Mouse (Mus musculus) hindbrain, embryonic 16.5 days (tissue): ENCODE measurements around the gene Cfap298. TPM values are rescaled to one million over a fixed set of nuclear protein-coding genes. Genes with fewer than 3 reads are reported as not detected.

Experiments used
- ATAC-seq: fragments of 200-750 bp; cut with Nextera tagmentation; 2 replicates; pipeline ENCODE4 v1.8.0; 2017; ENCODE audit warnings: moderate TSS enrichment, moderate library complexity
- H3K27ac ChIP-seq: fragments of 300-500 bp; sonication (generic); 2 replicates; pipeline ENCODE4 v1.5.1; 2014; ENCODE audit warnings: low read depth, mild to moderate bottlenecking, control low read depth, low read length, moderate library complexity
- H3K27me3 ChIP-seq: fragments of 300-500 bp; sonication (generic); replicated peaks from 2 replicates; pipeline ENCODE4 v1.6.1; 2014; ENCODE audit warnings: low read length; ENCODE audit not compliant: control insufficient read depth, insufficient read depth
- H3K36me3 ChIP-seq: fragments of 300-500 bp; sonication (generic); 2 replicates; pipeline ENCODE4 v1.6.1; 2014; ENCODE audit warnings: mild to moderate bottlenecking, low read length, moderate library complexity, mixed read lengths; ENCODE audit not compliant: control insufficient read depth, insufficient read depth
- H3K4me1 ChIP-seq: fragments of 300-500 bp; sonication (generic); 2 replicates; pipeline ENCODE4 v1.6.1; 2014; ENCODE audit warnings: low read depth, low read length; ENCODE audit not compliant: control insufficient read depth, insufficient read depth
- H3K4me2 ChIP-seq: fragments of 300-500 bp; sonication (generic); 2 replicates; pipeline ENCODE4 v1.6.1; 2014; ENCODE audit warnings: mild to moderate bottlenecking, low read length, control low read depth, moderate library complexity
- H3K4me3 ChIP-seq: fragments of 300-500 bp; sonication (generic); 2 replicates; pipeline ENCODE4 v1.5.1; 2014; ENCODE audit warnings: mild to moderate bottlenecking, low read length, control low read depth, moderate library complexity
- H3K9ac ChIP-seq: fragments of 300-500 bp; sonication (generic); 2 replicates; pipeline ENCODE4 v1.6.1; 2014; ENCODE audit warnings: low read depth, mild to moderate bottlenecking, control low read depth, low read length, moderate library complexity
- H3K9me3 ChIP-seq: fragments of 300-500 bp; sonication (generic); 2 replicates; pipeline ENCODE4 v1.6.1; 2014; ENCODE audit warnings: mild to moderate bottlenecking, low read length, moderate library complexity; ENCODE audit not compliant: control insufficient read depth
- WGBS: fragments of 180-500 bp; shearing (Covaris S2); extraction: QIAGEN DNeasy Blood & Tissue Kit; methylation state at CpG from one replicate; pipeline ENCODE4 v1.1.7; 2014; 5-methylcytosine and 5-hydroxymethylcytosine counted together
- polyA plus RNA-seq: library from polyadenylated mRNA; unstranded; fragments of >200 nt; fragmentation: Nextera tagmentation; extraction: Ambion mirVana; gene quantifications from 2 replicates; pipeline ENCODE4 v1.2.1, GENCODE M21; 2015

Gene Cfap298
- polyA plus RNA-seq, 1 experiment from 2014 or later = 61.1 TPM

DNA sequence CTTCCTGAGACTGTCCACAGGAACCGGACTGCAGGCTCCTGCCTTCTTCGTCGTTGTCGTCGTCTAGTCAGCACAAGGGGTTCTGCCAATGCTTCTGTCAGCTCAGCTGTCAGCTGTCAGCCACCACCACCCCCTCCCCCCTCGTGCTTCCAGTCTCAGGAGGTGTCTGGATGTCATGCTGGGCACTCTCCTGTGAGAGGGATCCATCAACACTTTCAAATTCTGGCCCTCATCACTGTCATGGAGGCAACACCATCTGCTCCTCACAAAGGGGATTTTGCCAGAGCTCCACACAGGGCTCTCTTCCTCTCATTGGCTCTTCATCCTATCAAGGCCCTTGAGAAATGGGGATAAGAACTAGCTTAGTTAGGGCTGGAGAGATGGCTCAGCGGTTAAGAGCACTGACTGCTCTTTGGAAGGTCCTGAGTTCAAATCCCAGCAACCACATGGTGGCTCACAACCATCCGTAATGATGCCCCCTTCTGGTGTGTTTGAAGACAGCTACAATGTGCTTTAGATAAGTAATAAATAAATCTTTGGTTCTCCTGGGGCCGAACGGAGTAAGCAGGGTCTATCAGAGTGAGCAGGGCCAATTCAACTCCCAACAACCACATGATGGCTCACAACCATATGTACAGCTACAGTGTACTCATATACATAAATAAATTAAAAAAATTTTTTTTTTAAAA is 13.3 kb downstream of the Cfap298 start:
- H3K9me3 ChIP-seq = no peaks in the 10 kb centered on the region
- no peak overlapping the region for H3K4me3 ChIP-seq
- no peaks in the 10 kb centered on the region for H3K27me3 ChIP-seq
- 52% methylated on average over 10 of the region's 10 CpGs for WGBS
- H3K4me2 ChIP-seq = no peak overlapping the region
- no peak overlapping the region for H3K9ac ChIP-seq
- H3K4me1 ChIP-seq = no peaks in the 10 kb centered on the region
- no peaks in the 10 kb centered on the region for H3K36me3 ChIP-seq
- peak; percentile 41; the same call in 1 of the 2 replicates for ATAC-seq
- H3K27ac ChIP-seq = no peak overlapping the region

DNA sequence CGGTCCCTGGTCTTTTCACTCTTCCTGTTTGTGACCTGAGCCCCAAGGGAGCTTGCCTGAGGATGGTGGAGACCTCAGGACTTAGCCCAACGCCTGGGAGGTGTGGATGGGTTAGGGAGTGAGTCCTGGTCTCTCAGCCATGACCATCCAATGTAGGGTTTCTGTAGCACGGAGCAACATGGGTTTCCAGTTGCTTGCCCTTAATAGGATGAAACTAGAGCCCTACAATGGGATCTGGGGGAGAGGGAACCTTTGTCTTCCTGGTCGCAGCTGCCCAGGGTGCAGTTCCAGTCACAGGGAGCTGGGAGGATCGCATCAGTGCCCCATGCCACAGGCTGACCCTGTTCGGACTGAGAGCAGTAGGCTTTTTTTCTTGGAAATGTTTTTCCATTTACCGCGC is 17.8 kb downstream of the Cfap298 start:
- H3K9me3 ChIP-seq = no peaks in the 10 kb centered on the region
- H3K4me1 ChIP-seq = no peaks in the 10 kb centered on the region
- ATAC-seq = no peak
- no peak overlapping the region for H3K4me2 ChIP-seq
- H3K4me3 ChIP-seq = no peak overlapping the region
- H3K9ac ChIP-seq = no peak overlapping the region
- H3K27ac ChIP-seq = no peak overlapping the region
- no peaks in the 10 kb centered on the region for H3K36me3 ChIP-seq
- no peaks in the 10 kb centered on the region for H3K27me3 ChIP-seq
- 77% methylated on average over 8 of the region's 8 CpGs for WGBS

DNA sequence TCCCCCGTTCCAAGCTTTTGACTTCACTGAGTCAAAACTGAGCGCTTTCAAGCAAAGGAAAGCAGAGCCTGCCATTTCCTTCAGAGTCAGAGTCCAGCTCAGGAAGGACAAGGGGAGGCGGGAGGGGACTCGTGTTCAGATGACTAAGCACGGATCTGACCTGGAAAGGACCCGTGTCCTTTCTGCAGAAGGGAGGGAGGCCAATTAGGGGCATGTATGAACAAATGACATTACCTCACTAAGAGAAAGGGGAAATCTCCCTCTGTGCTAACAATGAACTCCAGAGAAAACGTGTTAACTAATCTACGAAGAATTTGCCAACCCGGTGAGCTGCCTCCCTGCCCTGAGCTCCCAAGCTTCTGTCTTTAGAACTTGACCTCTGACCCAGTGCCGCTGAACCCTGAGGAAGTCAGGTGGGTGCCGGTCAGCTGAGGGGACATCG is 18.9 kb downstream of the Cfap298 start:
- Histone ChIP-seq H3K4me3 (no peak overlapping the region), H3K9me3 (no peaks in the 10 kb centered on the region), H3K4me1 (no peaks in the 10 kb centered on the region), H3K9ac (no peak overlapping the region), H3K4me2 (no peak overlapping the region), H3K27ac (no peak overlapping the region), H3K36me3 (no peaks in the 10 kb centered on the region), H3K27me3 (no peaks in the 10 kb centered on the region)
- ATAC-seq = no peak
- 45% methylated on average over 12 of the region's 12 CpGs for WGBS

DNA sequence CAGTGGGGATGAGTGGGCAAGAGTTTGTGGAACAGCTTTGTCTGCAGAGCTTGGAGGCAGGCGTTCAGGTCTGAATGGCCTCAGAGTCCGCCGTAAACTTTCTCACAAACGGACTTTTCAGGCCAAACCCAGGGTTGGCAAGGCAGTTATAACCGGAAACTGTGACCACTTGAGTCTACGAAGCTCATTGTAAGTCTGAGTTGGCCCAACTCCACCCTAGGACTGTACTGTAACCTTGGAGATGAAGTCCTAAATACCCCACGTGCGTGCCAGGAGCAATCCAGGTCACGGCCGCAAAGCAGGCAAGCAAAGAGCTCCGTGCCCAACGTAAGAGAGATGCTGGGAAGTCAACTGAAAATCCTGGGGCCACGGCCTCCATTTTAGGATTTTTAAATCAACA is 23.1 kb downstream of the Cfap298 start:
- Histone ChIP-seq H3K4me2 (no peak overlapping the region), H3K9me3 (no peaks in the 10 kb centered on the region), H3K4me1 (no peaks in the 10 kb centered on the region), H3K9ac (no peak overlapping the region), H3K27me3 (no peaks in the 10 kb centered on the region), H3K27ac (no peak overlapping the region), H3K4me3 (no peak overlapping the region), H3K36me3 (no peaks in the 10 kb centered on the region)
- ATAC-seq = peak; percentile 20; the same call in 1 of the 2 replicates
- 79% methylated on average over 13 of the region's 13 CpGs for WGBS

DNA sequence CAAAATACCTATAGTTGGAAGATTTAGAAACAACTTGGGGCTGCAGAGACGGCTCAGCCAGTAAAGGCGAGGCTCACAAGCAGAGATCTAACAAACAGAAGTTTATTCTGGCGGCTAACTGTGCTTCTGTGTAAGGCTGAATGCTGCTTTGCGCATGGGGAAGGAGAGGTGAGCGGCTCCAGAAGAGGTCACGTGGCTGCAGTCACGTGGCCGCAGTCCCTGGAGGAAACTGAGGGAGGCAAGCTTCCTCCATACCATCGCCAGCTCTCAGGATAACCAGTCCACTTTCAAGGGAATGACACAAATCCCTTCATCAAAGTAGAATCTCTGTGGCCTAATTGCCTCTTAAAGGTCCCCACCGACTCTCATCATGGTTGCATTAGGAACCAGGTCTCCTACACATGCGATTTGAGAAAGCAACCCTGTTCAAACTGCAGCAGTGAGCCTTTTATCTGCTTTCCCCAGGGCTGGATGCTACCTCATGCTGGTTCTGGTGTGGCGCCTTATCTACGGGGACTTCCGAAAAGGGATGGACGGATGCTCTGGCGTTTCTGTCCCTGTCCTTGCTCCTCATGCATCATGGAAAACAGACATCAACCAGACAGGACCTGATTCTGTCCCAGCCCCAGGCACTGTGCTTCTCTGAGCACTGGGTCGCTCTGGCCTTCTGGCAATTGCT is 23.9 kb downstream of the Cfap298 start:
- no peak overlapping the region for H3K9ac ChIP-seq
- 80% methylated on average over 17 of the region's 17 CpGs for WGBS
- H3K36me3 ChIP-seq = no peaks in the 10 kb centered on the region
- no peak overlapping the region for H3K4me2 ChIP-seq
- H3K27me3 ChIP-seq = no peaks in the 10 kb centered on the region
- no peaks in the 10 kb centered on the region for H3K4me1 ChIP-seq
- no peak for ATAC-seq
- H3K9me3 ChIP-seq = no peaks in the 10 kb centered on the region
- no peak overlapping the region for H3K27ac ChIP-seq
- H3K4me3 ChIP-seq = no peak overlapping the region

DNA sequence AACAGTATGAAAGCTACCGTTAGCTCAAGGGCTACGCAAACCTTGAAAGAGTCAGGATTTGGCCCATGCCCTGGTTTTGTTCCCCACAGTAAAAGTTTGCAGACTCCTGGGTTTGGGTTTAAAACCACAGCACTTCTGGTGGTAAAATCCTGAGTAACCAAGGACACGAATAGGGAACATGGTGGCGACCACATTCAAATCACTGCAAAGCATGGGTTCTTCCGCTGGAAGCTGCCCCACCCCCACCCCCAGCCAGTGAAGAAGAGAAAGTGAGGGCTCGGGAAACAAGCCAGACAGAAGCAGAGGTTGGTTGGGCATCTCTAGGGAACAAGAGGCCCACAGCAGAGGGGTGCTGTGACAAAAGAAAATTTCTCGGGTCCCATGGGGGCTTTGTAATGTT is 27.7 kb downstream of the Cfap298 start:
- no peaks in the 10 kb centered on the region for H3K27me3 ChIP-seq
- no peaks in the 10 kb centered on the region for H3K36me3 ChIP-seq
- no peak overlapping the region for H3K9ac ChIP-seq
- H3K4me3 ChIP-seq = no peak overlapping the region
- WGBS = 65% methylated on average over 7 of the region's 7 CpGs
- H3K9me3 ChIP-seq = no peaks in the 10 kb centered on the region
- no peaks in the 10 kb centered on the region for H3K4me1 ChIP-seq
- ATAC-seq = no peak
- no peak overlapping the region for H3K27ac ChIP-seq
- H3K4me2 ChIP-seq = no peak overlapping the region

DNA sequence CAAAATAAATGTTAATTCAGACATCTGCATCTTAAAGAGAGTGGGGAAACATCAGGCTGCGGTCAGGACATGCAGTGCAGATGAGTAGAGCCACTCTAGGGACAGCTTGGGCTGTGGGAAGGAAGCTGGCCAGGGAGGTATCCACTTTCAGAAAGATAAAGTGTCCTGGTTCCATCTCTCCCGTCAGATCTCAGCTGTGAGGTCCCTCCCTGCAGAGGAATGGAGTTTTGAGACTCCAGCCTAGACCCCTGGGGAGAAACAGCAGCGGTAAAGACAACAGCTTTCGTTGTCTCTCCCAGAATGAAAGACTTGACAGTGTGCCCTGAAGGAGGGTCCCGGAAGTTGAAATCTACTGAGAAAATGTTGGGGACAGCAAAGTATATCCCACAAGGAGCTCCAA is 31.6 kb downstream of the Cfap298 start:
- H3K9me3 ChIP-seq = no peaks in the 10 kb centered on the region
- WGBS = 24% methylated on average over 5 of the region's 5 CpGs
- H3K4me1 ChIP-seq = no peaks in the 10 kb centered on the region

DNA sequence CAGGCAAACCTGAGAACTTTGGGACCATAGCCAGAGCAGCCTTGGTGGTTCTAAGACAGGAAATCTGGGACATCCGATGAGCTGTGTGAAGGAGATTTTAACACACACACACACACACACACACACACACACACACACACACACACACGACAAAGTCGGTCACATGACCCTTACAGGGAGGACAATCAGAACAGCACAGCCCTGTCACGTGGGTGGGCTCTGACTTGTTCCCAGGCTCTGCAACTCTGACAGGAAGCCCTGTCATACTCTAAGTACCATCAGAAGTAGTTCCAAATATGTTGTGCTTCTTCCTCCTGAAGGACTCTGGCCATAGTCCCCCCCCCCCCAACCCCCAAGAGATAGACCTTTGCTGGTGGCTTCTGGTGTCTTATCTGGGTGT is 33.5 kb downstream of the Cfap298 start:
- no peaks in the 10 kb centered on the region for H3K9me3 ChIP-seq
- H3K4me1 ChIP-seq = no peaks in the 10 kb centered on the region
- no peak overlapping the region for H3K9ac ChIP-seq
- no peak overlapping the region for H3K27ac ChIP-seq
- no peaks in the 10 kb centered on the region for H3K27me3 ChIP-seq
- 83% methylated on average over 4 of the region's 4 CpGs for WGBS
- no peak overlapping the region for H3K4me2 ChIP-seq
- no peaks in the 10 kb centered on the region for H3K36me3 ChIP-seq
- H3K4me3 ChIP-seq = no peak overlapping the region
- no peak for ATAC-seq

More for the DNA sequence above, 31.6 kb downstream of the Cfap298 start:
- Histone ChIP-seq H3K4me3 (no peak overlapping the region), H3K27ac (no peak overlapping the region), H3K4me2 (no peak overlapping the region), H3K9ac (no peak overlapping the region), H3K36me3 (no peaks in the 10 kb centered on the region), H3K27me3 (no peaks in the 10 kb centered on the region)
- no peak for ATAC-seq

DNA sequence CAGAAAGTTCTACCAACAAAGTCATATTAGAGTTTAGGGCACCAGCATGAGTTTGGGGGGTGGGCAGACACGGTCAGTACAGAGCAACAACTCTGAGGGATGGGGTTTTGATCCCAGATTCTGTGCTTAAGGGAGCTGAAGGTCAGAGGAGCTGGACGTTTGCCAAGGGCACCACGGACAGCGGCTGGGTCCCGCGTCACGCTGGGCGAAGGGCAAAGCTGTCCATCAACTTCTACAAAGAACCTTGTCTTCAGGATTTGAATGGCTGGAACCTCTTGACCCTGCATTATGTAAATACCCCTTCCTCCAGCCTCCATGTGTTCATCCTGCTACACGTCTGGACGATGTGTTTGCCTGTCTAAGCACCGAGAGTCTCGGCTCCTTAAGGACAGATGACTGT is 35.4 kb downstream of the Cfap298 start:
- no peak for ATAC-seq
- no peak overlapping the region for H3K4me3 ChIP-seq

More for the DNA sequence above, 35.4 kb downstream of the Cfap298 start:
- H3K9ac ChIP-seq = no peak overlapping the region
- H3K4me2 ChIP-seq = no peak overlapping the region
- H3K27me3 ChIP-seq = no peaks in the 10 kb centered on the region
- H3K27ac ChIP-seq = no peak overlapping the region
- no peaks in the 10 kb centered on the region for H3K9me3 ChIP-seq
- 27% methylated on average over 12 of the region's 12 CpGs for WGBS
- no peaks in the 10 kb centered on the region for H3K36me3 ChIP-seq
- H3K4me1 ChIP-seq = no peaks in the 10 kb centered on the region
